Mouse (Mus musculus) gastrocnemius, adult 2 months (tissue): ENCODE measurements around the gene Brd3os. TPM values are rescaled to one million over a fixed set of nuclear protein-coding genes. Genes with fewer than 3 reads are reported as not detected.

Experiments used
- DNase-seq: peaks from one replicate; pipeline ENCODE4 v3.0.0; 2022
- H3K27ac ChIP-seq: fragments of 200-600 bp; 2 replicates; pipeline ENCODE4 v1.8.1; 2022; ENCODE audit warnings: mild to moderate bottlenecking
- H3K4me3 ChIP-seq: fragments of 200-600 bp; 2 replicates; pipeline ENCODE4 v1.8.1; 2022; ENCODE audit warnings: mild to moderate bottlenecking, moderate library complexity
- CTCF ChIP-seq: fragments of 200-600 bp; IDR thresholded peaks from 2 replicates; pipeline ENCODE4 v1.8.1; 2022; ENCODE audit warnings: antibody characterized with exemption, mild to moderate bottlenecking, moderate library complexity
- intact Hi-C: fragments of 180-260 bp; cut with DNase I; formaldehyde crosslinking; loops from one replicate; pipeline ENCODE4 v1.15.1; 2025
- microRNA-seq: library from miRNA; unstranded; fragments of <30 nt; microRNA quantifications from one replicate; pipeline ENCODE4 v1.2.0, GENCODE M21; 2021
- total RNA-seq, 2 experiments: library from RNA; stranded (reverse); gene quantifications; 2 replicates each; pipeline ENCODE4 v1.2.3; 2021

Brd3os gene
- total RNA-seq, 2 experiments from 2014 or later, result 0.61 to 1.0 TPM

- intact Hi-C loops, result no loop called here
- TF ChIP-seq CTCF, result no peak
Measured at GRCm38 (mm10) chr2:27475495-27476302, 33.6 kb downstream of the Brd3os start.

DNA sequence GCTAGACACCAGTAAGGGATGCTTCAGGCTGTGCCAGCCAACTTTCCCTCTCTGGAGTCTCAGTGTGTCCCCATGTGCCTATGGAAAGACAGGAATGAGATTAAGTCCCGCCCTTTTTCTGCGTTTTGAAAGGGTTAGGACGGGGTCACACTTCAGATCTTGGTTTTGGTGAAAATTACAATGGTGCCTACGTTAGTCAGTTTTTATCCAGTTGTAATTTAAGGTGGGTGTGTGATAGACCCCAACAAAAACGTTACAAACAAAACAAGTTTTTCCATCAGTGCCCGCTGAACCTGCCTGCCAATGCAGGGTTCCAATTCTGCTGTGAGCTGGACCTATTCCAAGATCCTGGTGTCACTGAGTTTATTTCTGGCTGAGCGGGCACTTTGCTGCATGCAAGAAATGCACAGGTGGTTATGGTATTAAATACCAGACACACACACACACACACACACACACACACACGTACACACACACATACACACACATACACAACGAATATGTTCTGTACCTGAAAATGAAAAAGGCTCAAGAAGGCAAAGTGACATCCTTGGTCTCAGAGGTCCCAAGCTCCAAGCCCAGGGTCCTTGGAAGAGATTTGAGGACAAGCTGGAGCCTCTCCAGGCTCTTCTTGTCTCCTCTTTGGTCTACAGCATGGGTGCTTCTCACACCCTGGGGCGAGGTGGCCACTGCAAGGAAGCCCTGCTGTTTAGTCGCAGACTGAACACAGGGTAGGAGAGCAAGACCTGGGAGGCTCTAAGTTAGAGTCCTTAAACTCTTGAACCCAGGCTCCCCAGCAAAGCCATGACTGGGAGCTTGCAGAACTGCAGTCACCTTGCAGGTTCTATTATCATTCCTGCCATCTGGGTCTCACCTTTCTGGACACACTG, 34.4 kb downstream of the Brd3os start:
- no peak for DNase-seq
- peak overlapping the region; percentile 79 for H3K4me3 ChIP-seq
- H3K27ac ChIP-seq, result peak overlapping the region; percentile 99
- no peak for TF ChIP-seq CTCF
- intact Hi-C loops, result no loop called here

More at GRCm38 (mm10) chr2:27475495-27476302, 33.6 kb downstream of the Brd3os start:
- peak overlapping the region; percentile 99 for H3K27ac ChIP-seq
- peak overlapping the region; percentile 79 for H3K4me3 ChIP-seq
- DNase-seq, result peak; percentile 97

DNA sequence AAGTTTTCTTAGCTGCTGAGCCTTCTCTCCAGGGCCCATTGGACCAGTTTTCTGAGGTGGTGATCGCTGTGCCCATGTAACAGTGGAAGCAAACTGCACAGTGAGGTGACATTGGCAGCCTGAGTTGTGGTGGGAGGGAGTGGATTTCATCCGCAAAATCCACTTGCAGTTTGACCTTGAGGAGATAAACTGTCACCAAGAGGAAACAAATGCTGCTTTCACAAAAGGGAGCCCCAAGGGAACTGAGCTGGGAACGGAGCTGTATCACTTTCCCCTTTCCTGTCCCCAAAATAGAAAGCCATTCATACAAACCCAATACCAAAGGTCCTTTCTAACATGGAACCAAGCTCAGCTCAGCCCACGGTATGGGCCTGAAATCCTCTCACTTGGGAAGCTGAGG, 37.7 kb downstream of the Brd3os start:
- intact Hi-C loops, result no loop called here

GRCm38 (mm10) chr2:27480367-27480766, 38.2 kb downstream of the Brd3os start:
- no peak for DNase-seq
- Histone ChIP-seq H3K27ac (no peak overlapping the region), H3K4me3 (no peak overlapping the region)
- TF ChIP-seq CTCF, result no peak
- intact Hi-C loops, result no loop called here

More for the DNA sequence above, 37.7 kb downstream of the Brd3os start:
- DNase-seq, result no peak
- TF ChIP-seq CTCF, result no peak
- H3K4me3 ChIP-seq, result no peak overlapping the region
- H3K27ac ChIP-seq, result no peak overlapping the region

DNA sequence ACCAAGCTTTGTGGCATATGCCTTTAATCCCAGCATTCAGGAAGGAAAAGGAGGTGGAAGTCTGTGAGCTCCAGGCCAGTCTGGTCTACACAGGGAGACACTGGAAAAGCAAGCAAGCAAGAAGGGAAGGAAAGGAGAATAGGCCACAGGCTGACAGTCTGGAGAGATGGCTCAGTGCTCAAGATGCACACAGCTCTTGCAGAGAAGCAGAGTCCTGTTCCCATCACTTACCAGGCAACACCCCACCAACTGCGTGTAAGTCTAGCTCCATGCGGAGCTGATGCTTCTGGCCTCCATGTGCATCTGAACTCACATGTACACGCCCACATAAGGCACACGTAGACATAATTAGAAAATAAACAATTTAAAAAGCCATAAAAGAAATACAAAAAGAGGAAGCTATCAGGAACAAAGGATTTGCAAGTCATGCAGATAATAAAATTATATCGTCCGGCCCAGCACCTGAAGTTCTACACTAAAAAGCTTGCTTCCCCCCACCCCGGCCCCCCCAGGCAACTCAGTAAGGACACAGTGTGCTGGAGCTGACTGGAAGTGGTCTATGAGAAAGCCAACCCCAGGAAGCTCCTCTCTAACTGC, 40.2 kb downstream of the Brd3os start:
- intact Hi-C loops, result no loop called here
- no peak for TF ChIP-seq CTCF
- DNase-seq, result no peak
- H3K4me3 ChIP-seq, result no peak overlapping the region
- H3K27ac ChIP-seq, result no peak overlapping the region

DNA sequence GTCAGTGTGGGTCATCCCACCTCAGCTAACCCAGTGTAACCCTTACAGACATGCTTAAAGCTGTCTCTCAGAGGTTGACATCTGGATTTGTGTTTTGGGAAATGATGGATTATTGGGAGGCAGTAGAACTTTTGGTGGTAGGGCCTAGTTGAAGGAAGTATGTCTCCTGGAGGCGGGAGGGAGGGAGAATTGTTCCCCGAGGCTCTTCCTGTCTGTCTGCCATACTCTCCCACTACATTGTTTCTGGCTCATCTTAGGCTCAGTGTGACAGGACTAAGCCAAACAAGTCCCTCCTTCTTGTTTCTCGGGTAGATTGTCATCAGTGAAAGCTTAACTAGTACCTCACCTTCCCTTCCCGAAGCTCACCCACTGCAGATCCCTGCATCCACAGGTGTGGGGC, 44.6 kb downstream of the Brd3os start:
- no peak for TF ChIP-seq CTCF
- H3K4me3 ChIP-seq, result no peak overlapping the region
- no peak for DNase-seq
- intact Hi-C loops, result no loop called here
- no peak overlapping the region for H3K27ac ChIP-seq

GRCm38 (mm10) chr2:27487336-27488049, 45.4 kb downstream of the Brd3os start:
- Histone ChIP-seq H3K27ac (no peak overlapping the region), H3K4me3 (no peak overlapping the region)
- intact Hi-C loops, result no loop called here
- TF ChIP-seq CTCF, result no peak
- DNase-seq, result no peak

DNA sequence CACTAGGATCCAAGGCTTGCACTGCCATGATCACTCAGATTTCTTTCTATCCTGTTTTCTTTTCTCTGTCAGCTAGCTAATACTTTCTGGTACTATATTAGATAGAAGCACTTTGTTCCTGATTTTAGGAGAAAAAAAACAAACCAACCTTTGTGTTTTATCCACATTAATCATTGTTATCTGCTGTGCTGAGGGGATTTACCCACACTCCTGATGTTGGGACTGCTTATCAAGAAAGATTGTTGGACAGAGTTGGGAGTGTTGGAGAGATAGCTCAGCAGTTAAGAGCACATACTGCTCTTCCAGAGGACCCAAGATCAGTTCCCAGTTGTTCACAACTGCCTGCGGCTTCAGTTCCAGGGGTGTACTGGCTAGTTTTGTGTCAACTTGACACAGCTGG, 46.2 kb downstream of the Brd3os start:
- H3K27ac ChIP-seq, result no peak overlapping the region
- no peak for TF ChIP-seq CTCF
- intact Hi-C loops, result no loop called here
- no peak overlapping the region for H3K4me3 ChIP-seq
- DNase-seq, result no peak

DNA sequence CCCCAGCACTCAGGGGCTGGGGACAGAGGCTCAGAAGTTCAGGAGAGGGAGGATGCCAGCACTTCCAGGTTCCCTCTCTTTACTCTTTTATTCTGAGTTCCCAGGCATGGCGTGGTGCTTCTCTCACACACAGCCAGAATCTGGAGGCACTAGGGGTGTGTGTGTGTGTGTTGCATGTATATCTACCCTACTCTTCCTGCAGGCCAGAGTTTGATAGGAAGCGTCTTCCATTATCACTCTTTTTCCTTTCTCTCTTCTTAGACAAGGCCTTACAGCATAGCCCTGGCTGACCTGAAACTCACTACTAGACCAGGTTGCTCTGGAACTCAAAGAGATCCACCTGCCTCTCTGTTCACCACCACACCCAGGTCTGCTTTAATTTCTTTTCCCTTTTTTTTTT, 48.8 kb downstream of the Brd3os start:
- no peak for TF ChIP-seq CTCF
- intact Hi-C loops, result no loop called here
- DNase-seq, result no peak
- Histone ChIP-seq H3K27ac (no peak overlapping the region), H3K4me3 (no peak overlapping the region)

Small RNAs within 50 kb of the gene (microRNA-seq; reads per million reads assigned to microRNA genes)
- gene Gm24049 (not detected), gene Mir7578 (not detected)

Other genes with a start within 250 kb of the Brd3os start
- gene Sardh, start 194.0 kb upstream of the Brd3os start, total RNA-seq, result 1 to 10 TPM in 1 of 2 experiments, under 1 TPM in 1; 0.84 to 1.2 TPM
- gene Vav2, start 15.3 kb upstream of the Brd3os start, total RNA-seq, result 1 to 10 TPM; 2.0 to 4.3 TPM
- 10 to 100 TPM; 20.8 to 32.2 TPM for gene Brd3, start 65.3 kb downstream of the Brd3os start, total RNA-seq
- gene Wdr5, start 72.8 kb downstream of the Brd3os start, total RNA-seq, result 10 to 100 TPM; 18.8 to 21.3 TPM
- 100 to 1,000 TPM; 118 to 120 TPM for gene Rxra, start 234.1 kb downstream of the Brd3os start, total RNA-seq